Mouse (Mus musculus) CH12.LX (cell line): ENCODE results near the gene 2810408A11Rik.

Experiments used
- CTCF ChIP-seq, 2 experiments: IDR thresholded peaks in 1 of 2; conservative IDR thresholded peaks in 1 of 2; 2 replicates each; pipeline ENCODE4 v1.5.1; 2011 to 2012; ENCODE audit warnings: low read depth in 2 of 2, low read length in 2 of 2, improper control_type of control experiment in 1 of 2, inconsistent platforms in 1 of 2, mild to moderate bottlenecking in 1 of 2, moderate library complexity in 1 of 2
- GABPA ChIP-seq: IDR thresholded peaks from 2 replicates; pipeline ENCODE4 v1.6.1; 2012; ENCODE audit warnings: low read depth, low read length, improper control_type of control experiment, inconsistent platforms; ENCODE audit not compliant: insufficient replicate concordance
- MAX ChIP-seq: IDR thresholded peaks from 2 replicates; pipeline ENCODE4 v1.6.1; 2011; ENCODE audit warnings: low read length, improper control_type of control experiment
- MEF2A ChIP-seq: IDR thresholded peaks from 2 replicates; pipeline ENCODE4 v1.6.1; 2014; ENCODE audit warnings: low read depth, mild to moderate bottlenecking, inconsistent platforms, low read length, improper control_type of control experiment, borderline replicate concordance
- PAX5 ChIP-seq: IDR thresholded peaks from 2 replicates; pipeline ENCODE4 v1.6.1; 2012; ENCODE audit warnings: low read length, inconsistent platforms, mixed read lengths
- POLR2A ChIP-seq: IDR thresholded peaks from 2 replicates; pipeline ENCODE4 v1.6.1; 2011; ENCODE audit warnings: low read depth, mild to moderate bottlenecking, improper control_type of control experiment, low read length
- POLR2AphosphoS2 ChIP-seq: IDR thresholded peaks from 2 replicates; pipeline ENCODE4 v1.6.1; 2011; ENCODE audit warnings: low read depth, low read length, improper control_type of control experiment
- USF2 ChIP-seq: conservative IDR thresholded peaks from 2 replicates; pipeline ENCODE4 v1.6.1; 2011; ENCODE audit warnings: low read depth, low read length, improper control_type of control experiment
- ZNF384 ChIP-seq: IDR thresholded peaks from 2 replicates; pipeline ENCODE4 v1.6.1; 2012; ENCODE audit warnings: low read depth, low read length, improper control_type of control experiment, inconsistent platforms

GRCm38 (mm10) chr11:69849128-69849527 is 51.7 kb downstream of the 2810408A11Rik start:
- TF ChIP-seq PAX5: no peak
- TF ChIP-seq USF2: no peak
- TF ChIP-seq MEF2A: no peak
- TF ChIP-seq ZNF384: no peak
- no peak for TF ChIP-seq CTCF (conservative IDR thresholded peaks at IDR 0.05 in 1 of 2, IDR thresholded peaks at IDR 0.05 in 1 of 2; ENCODE audit: low read depth in 2 of 2, low read length in 2 of 2)
- TF ChIP-seq GABPA: no peak
- no peak for TF ChIP-seq MAX
- no peak for TF ChIP-seq POLR2AphosphoS2
- no peak for TF ChIP-seq POLR2A
